Mouse (Mus musculus) c-Kit-positive CD71-positive TER-119-negative erythroid progenitor cells, embryonic 14.5 days (primary cell): ENCODE results near the gene Nr1d1.

Source experiments
- DNase-seq: peaks from one replicate; pipeline ENCODE4 v3.0.0-alpha.2; 2013; ENCODE audit warnings: low read depth

Gene Nr1d1

GRCm38 (mm10) chr11:98751221-98751782 is 23.8 kb downstream of the Nr1d1 start:
- no peak for DNase-seq

GRCm38 (mm10) chr11:98750351-98751201 is 24.6 kb downstream of the Nr1d1 start:
- no peak for DNase-seq

GRCm38 (mm10) chr11:98749716-98750115 is 25.4 kb downstream of the Nr1d1 start:
- no peak for DNase-seq

GRCm38 (mm10) chr11:98748506-98749416 is 26.4 kb downstream of the Nr1d1 start:
- no peak for DNase-seq

GRCm38 (mm10) chr11:98747804-98748505 is 27.2 kb downstream of the Nr1d1 start:
- no peak for DNase-seq

- peak; percentile 74 for DNase-seq
These were observed 28.1 kb downstream of the Nr1d1 start for GRCm38 (mm10) chr11:98746855-98747693.

- no peak for DNase-seq
These were observed 28.9 kb downstream of the Nr1d1 start for GRCm38 (mm10) chr11:98745932-98746853.

GRCm38 (mm10) chr11:98744456-98745019 is 30.6 kb downstream of the Nr1d1 start:
- no peak for DNase-seq

- DNase-seq: no peak
These were observed 31.3 kb downstream of the Nr1d1 start for GRCm38 (mm10) chr11:98743655-98744345.

- DNase-seq: no peak
These were observed 32.5 kb downstream of the Nr1d1 start for GRCm38 (mm10) chr11:98742397-98743291.

GRCm38 (mm10) chr11:98741622-98742396 is 33.3 kb downstream of the Nr1d1 start:
- no peak for DNase-seq

GRCm38 (mm10) chr11:98741051-98741620 is 34.0 kb downstream of the Nr1d1 start:
- DNase-seq: no peak

GRCm38 (mm10) chr11:98740393-98741050 is 34.6 kb downstream of the Nr1d1 start, which contains the start of gene Thra:
Thra (plus strand) TSS chr11:98740638.
- DNase-seq: peak; percentile 72

GRCm38 (mm10) chr11:98740026-98740392 is 35.1 kb downstream of the Nr1d1 start:
- DNase-seq: no peak

GRCm38 (mm10) chr11:98738925-98739324 is 36.2 kb downstream of the Nr1d1 start:
- no peak for DNase-seq

- no peak for DNase-seq
These were observed 36.7 kb downstream of the Nr1d1 start for GRCm38 (mm10) chr11:98738428-98738911.
